Mouse (Mus musculus): ENCODE measurements around the gene Sesn3. TPM values are rescaled to one million over a fixed set of nuclear protein-coding genes. Genes with fewer than 3 reads are reported as not detected.

Sesn3 gene
- total and polyA plus RNA-seq, 2 experiments, result 4.2 to 14.9 TPM

DNA sequence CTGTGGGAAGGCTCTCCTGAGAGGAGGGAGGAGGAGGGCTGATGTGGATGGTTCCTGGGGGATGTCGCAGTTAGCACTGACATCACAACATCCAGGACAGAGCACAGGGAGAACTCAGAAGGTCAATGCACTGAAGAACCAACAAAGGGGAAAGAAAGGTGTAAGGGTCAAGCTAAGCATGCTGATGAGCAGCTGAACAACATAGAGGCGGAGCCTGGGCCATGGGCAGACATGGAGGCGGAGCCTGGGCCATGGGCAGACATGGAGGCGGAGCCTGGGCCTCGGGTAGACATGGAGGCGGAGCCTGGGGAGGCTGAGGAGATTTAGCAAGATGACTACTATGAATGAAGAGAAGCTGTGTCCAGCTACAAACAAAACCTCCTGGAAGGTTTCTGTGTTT is 88.7 kb downstream of the Sesn3 start:
- H3K9ac ChIP-seq (ENCODE audit: low read depth, low read length), result no peak overlapping the region
- TF ChIP-seq POLR2A (IDR thresholded peaks at IDR 0.05; ENCODE audit: extremely low read depth, insufficient read depth, low read length), result no peak
- TF ChIP-seq CTCF (IDR thresholded peaks at IDR 0.05; ENCODE audit: low read depth, low read length), result no peak
- DNase-seq (ENCODE audit: extremely low read depth, low read depth, low spot score), result peak; percentile 77
- H3K27me3 ChIP-seq (ENCODE audit: control insufficient read depth, insufficient read depth, low read length), result no peaks in the 10 kb centered on the region
- H3K79me2 ChIP-seq (ENCODE audit: control insufficient read depth, insufficient read depth, low read length), result no peaks in the 10 kb centered on the region
- WGBS, result 68% methylated on average over 6 of the region's 6 CpGs
- no peak overlapping the region for H3K27ac ChIP-seq (replicated peaks; ENCODE audit: insufficient read depth, low read depth, low read length)
- H3K4me1 ChIP-seq (ENCODE audit: control insufficient read depth, insufficient read depth, low read length), result no peaks in the 10 kb centered on the region; the same call in 1 of the 2 replicates
- no peaks in the 10 kb centered on the region for H3K36me3 ChIP-seq (ENCODE audit: control insufficient read depth, insufficient read depth, low read length)
- H3K4me3 ChIP-seq (ENCODE audit: insufficient read depth, low read depth, low read length), result no peak overlapping the region

DNA sequence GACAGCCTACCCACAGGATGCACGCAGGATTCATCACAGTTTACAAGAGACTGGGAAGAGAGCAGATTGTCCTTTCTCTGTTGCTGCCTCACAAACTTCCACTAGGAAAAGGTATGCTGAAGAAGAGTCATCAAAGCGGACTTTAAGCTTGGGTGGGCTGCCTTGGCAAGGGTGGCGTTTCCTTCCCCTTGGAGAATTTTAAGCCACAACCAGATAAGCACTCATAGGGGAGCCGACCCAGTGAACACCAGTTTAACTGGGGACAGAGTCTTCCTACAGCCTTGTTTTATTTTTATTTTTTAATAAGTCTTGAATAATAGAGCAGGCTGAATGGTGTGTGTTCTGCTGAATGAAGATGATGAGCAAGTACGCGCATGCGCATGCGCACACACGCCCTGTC is 89.9 kb downstream of the Sesn3 start:
- Histone ChIP-seq H3K4me3 (ENCODE audit: insufficient read depth, low read depth, low read length) (no peak overlapping the region), H3K9ac (ENCODE audit: low read depth, low read length) (no peak overlapping the region), H3K27me3 (ENCODE audit: control insufficient read depth, insufficient read depth, low read length) (no peaks in the 10 kb centered on the region), H3K4me1 (ENCODE audit: control insufficient read depth, insufficient read depth, low read length) (no peaks in the 10 kb centered on the region; the same call in 1 of the 2 replicates), H3K27ac (replicated peaks; ENCODE audit: insufficient read depth, low read depth, low read length) (no peak overlapping the region), H3K36me3 (ENCODE audit: control insufficient read depth, insufficient read depth, low read length) (no peaks in the 10 kb centered on the region), H3K79me2 (ENCODE audit: control insufficient read depth, insufficient read depth, low read length) (no peaks in the 10 kb centered on the region)
- 93% methylated on average over 9 of the region's 9 CpGs for WGBS
- TF ChIP-seq CTCF (IDR thresholded peaks at IDR 0.05; ENCODE audit: low read depth, low read length) (no peak), POLR2A (IDR thresholded peaks at IDR 0.05; ENCODE audit: extremely low read depth, insufficient read depth, low read length) (no peak)
- DNase-seq (ENCODE audit: extremely low read depth, low read depth, low spot score), result no peak

DNA sequence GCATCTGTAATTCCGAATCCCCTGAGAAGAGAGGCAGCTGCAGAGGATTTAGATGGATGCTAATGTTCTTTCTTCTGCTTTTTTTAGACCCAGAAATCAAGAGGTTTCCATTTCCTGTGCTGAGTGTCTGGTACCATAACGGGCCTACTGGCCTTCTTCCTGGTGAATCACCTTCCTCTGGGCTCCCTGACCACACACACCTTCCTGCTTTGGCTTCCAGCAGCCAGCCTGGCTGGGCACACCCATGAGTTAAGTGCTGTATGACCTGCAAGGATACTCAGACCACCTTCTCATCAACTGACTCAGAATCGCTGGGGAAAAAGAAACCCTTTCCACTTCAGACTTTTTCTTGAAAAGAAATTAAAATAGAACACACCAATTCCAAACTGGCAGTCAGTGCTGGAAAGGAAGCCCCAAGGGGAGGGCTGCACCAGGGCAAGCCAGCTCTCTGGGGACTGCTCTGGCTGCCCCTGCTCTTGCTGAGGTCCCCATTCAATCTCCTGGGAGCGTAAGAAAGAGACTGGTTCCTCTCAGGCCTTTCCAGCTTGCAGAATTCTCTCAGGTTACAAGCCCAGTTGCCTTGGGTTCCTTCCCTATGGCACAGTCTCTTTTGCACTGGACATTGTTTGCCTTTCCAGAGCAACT is 90.7 kb downstream of the Sesn3 start:
- H3K9ac ChIP-seq (ENCODE audit: low read depth, low read length), result no peak overlapping the region
- H3K4me3 ChIP-seq (ENCODE audit: insufficient read depth, low read depth, low read length), result no peak overlapping the region
- no peaks in the 10 kb centered on the region for H3K36me3 ChIP-seq (ENCODE audit: control insufficient read depth, insufficient read depth, low read length)
- TF ChIP-seq POLR2A (IDR thresholded peaks at IDR 0.05; ENCODE audit: extremely low read depth, insufficient read depth, low read length) (no peak), CTCF (IDR thresholded peaks at IDR 0.05; ENCODE audit: low read depth, low read length) (no peak)
- H3K4me1 ChIP-seq (ENCODE audit: control insufficient read depth, insufficient read depth, low read length), result no peaks in the 10 kb centered on the region; the same call in 1 of the 2 replicates
- no peaks in the 10 kb centered on the region for H3K27me3 ChIP-seq (ENCODE audit: control insufficient read depth, insufficient read depth, low read length)
- WGBS, result 76% methylated on average over 4 of the region's 4 CpGs
- no peaks in the 10 kb centered on the region for H3K79me2 ChIP-seq (ENCODE audit: control insufficient read depth, insufficient read depth, low read length)
- DNase-seq (ENCODE audit: extremely low read depth, low read depth, low spot score), result no peak
- H3K27ac ChIP-seq (replicated peaks; ENCODE audit: insufficient read depth, low read depth, low read length), result no peak overlapping the region

DNA sequence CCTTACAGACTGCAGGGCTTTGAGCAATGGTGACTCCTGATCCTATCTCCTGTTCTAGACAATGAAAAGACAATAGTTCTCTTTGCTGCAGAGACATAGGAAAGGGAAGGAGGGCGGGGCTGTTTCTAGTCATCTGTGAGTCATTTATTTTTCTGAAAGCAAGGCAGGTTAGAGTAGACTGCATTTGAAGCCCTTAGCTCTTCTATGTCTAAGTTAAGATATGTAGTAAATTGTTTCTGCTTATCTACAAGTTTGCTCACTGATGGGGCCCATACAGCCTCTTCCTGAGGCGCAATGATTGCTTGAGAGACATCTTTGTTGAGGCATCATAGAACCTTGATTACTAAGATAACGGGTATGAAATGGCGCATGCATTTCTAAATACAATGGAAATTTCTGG is 93.0 kb downstream of the Sesn3 start:
- Histone ChIP-seq H3K4me3 (ENCODE audit: insufficient read depth, low read depth, low read length) (no peak overlapping the region), H3K4me1 (ENCODE audit: control insufficient read depth, insufficient read depth, low read length) (no peaks in the 10 kb centered on the region; the same call in 1 of the 2 replicates), H3K27me3 (ENCODE audit: control insufficient read depth, insufficient read depth, low read length) (no peaks in the 10 kb centered on the region), H3K9ac (ENCODE audit: low read depth, low read length) (no peak overlapping the region), H3K36me3 (ENCODE audit: control insufficient read depth, insufficient read depth, low read length) (no peaks in the 10 kb centered on the region), H3K79me2 (ENCODE audit: control insufficient read depth, insufficient read depth, low read length) (no peaks in the 10 kb centered on the region), H3K27ac (replicated peaks; ENCODE audit: insufficient read depth, low read depth, low read length) (no peak overlapping the region)
- TF ChIP-seq POLR2A (IDR thresholded peaks at IDR 0.05; ENCODE audit: extremely low read depth, insufficient read depth, low read length) (no peak), CTCF (IDR thresholded peaks at IDR 0.05; ENCODE audit: low read depth, low read length) (no peak)
- WGBS, result 94% methylated on average over 4 of the region's 4 CpGs
- no peak for DNase-seq (ENCODE audit: extremely low read depth, low read depth, low spot score)

DNA sequence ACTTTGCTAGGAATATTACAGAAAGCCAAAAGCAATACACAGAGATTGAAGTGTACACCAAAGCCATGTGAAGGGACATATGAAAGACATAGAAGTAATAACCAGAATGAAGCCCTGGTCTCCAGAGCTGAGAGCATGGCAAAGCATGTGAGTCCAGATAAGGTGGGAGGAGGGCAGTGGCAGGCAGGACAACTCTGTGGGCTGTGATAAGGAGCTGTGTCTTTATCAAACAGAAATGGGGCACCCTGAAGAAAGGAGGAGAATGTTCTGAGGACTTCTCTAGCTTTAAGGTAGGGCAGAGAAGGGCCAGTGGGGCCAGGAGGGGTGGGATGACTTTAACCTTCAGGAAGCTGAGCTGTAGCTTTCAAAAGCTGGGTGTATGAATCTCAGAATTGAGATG is 94.4 kb downstream of the Sesn3 start:
- no peak for DNase-seq (ENCODE audit: extremely low read depth, low read depth, low spot score)
- H3K9ac ChIP-seq (ENCODE audit: low read depth, low read length), result no peak overlapping the region
- H3K4me1 ChIP-seq (ENCODE audit: control insufficient read depth, insufficient read depth, low read length), result no peaks in the 10 kb centered on the region; the same call in 1 of the 2 replicates
- H3K36me3 ChIP-seq (ENCODE audit: control insufficient read depth, insufficient read depth, low read length), result no peaks in the 10 kb centered on the region
- H3K4me3 ChIP-seq (ENCODE audit: insufficient read depth, low read depth, low read length), result no peak overlapping the region
- H3K27ac ChIP-seq (replicated peaks; ENCODE audit: insufficient read depth, low read depth, low read length), result no peak overlapping the region
- TF ChIP-seq CTCF (IDR thresholded peaks at IDR 0.05; ENCODE audit: low read depth, low read length) (no peak), POLR2A (IDR thresholded peaks at IDR 0.05; ENCODE audit: extremely low read depth, insufficient read depth, low read length) (no peak)
- no peaks in the 10 kb centered on the region for H3K79me2 ChIP-seq (ENCODE audit: control insufficient read depth, insufficient read depth, low read length)
- no peaks in the 10 kb centered on the region for H3K27me3 ChIP-seq (ENCODE audit: control insufficient read depth, insufficient read depth, low read length)

DNA sequence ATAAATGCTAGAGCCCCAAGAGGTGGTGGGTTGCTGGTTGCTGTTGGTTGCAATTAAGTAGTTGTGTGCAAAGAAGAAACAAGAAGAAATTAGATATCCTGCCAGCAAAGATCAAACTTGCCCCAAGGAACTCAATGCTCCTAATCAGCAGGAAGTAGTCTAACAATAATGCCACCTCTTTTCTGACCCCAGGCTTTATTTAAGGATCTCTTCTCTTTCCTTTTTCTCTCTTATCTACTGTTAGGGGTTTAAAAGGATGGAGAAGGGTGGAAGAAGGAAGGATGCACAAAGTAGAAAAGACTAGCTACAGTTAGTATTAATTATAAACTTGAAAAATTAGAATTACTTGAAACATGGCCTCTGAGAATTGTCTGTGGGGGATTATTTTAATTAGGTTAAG is 97.6 kb downstream of the Sesn3 start:
- TF ChIP-seq CTCF (IDR thresholded peaks at IDR 0.05; ENCODE audit: low read depth, low read length) (no peak), POLR2A (IDR thresholded peaks at IDR 0.05; ENCODE audit: extremely low read depth, insufficient read depth, low read length) (no peak)
- Histone ChIP-seq H3K36me3 (ENCODE audit: control insufficient read depth, insufficient read depth, low read length) (no peaks in the 10 kb centered on the region), H3K4me1 (ENCODE audit: control insufficient read depth, insufficient read depth, low read length) (no peaks in the 10 kb centered on the region), H3K27me3 (ENCODE audit: control insufficient read depth, insufficient read depth, low read length) (no peaks in the 10 kb centered on the region), H3K27ac (replicated peaks; ENCODE audit: insufficient read depth, low read depth, low read length) (no peak overlapping the region), H3K9ac (ENCODE audit: low read depth, low read length) (no peak overlapping the region), H3K79me2 (ENCODE audit: control insufficient read depth, insufficient read depth, low read length) (no peaks in the 10 kb centered on the region), H3K4me3 (ENCODE audit: insufficient read depth, low read depth, low read length) (no peak overlapping the region)
- no peak for DNase-seq (ENCODE audit: extremely low read depth, low read depth, low spot score)

Measured in liver, adult 2 months (tissue).